Mouse (Mus musculus) olfactory bulb, adult 2 months (tissue): Measurements from ENCODE around the gene Foxf1.

Source experiments
- CTCF ChIP-seq: fragments of 200-500 bp; IDR thresholded peaks from 2 replicates; pipeline ENCODE4 v1.5.1; 2012; ENCODE audit warnings: low read depth, mild to moderate bottlenecking, low read length, moderate library complexity; ENCODE audit not compliant: insufficient read depth
- POLR2A ChIP-seq: fragments of 200-500 bp; IDR thresholded peaks from 2 replicates; pipeline ENCODE4 v1.6.1; 2012; ENCODE audit warnings: mild to moderate bottlenecking, low read depth, low read length, moderate library complexity; ENCODE audit not compliant: insufficient read depth

- no peak for TF ChIP-seq CTCF
- no peak for TF ChIP-seq POLR2A
Observed at GRCm38 (mm10) chr8:121086004-121086900, 2.1 kb downstream of the Foxf1 start.
